Mouse (Mus musculus): ENCODE data around the gene Gpn1.

- TF ChIP-seq CTCF (IDR thresholded peaks at IDR 0.05; ENCODE audit: low read depth, low read length) (no peak), GATA1 (IDR thresholded peaks at IDR 0.05; ENCODE audit: borderline replicate concordance, low read length) (no peak), TAL1 (conservative IDR thresholded peaks at IDR 0.05; ENCODE audit: low read depth, low read length) (no peak), POLR2AphosphoS5 (IDR thresholded peaks at IDR 0.05; ENCODE audit: insufficient replicate concordance, low read depth, low read length) (no peak), GATA2 (IDR thresholded peaks at IDR 0.05; ENCODE audit: borderline replicate concordance, low read depth, low read length) (no peak)
These were observed 67.6 kb downstream of the Gpn1 start for GRCm38 (mm10) chr5:31562036-31562666.

Measured in G1E (cell line).